Mouse (Mus musculus): ENCODE results near the gene Kcnh2.

Gene Kcnh2

GRCm38 (mm10) chr5:24319776-24320466 is 31.5 kb downstream of the Kcnh2 start:
- no peak for DNase-seq (ENCODE audit: low spot score in 2 of 2)

GRCm38 (mm10) chr5:24309223-24309622 is 42.2 kb downstream of the Kcnh2 start:
- DNase-seq (ENCODE audit: low spot score in 2 of 2) = no peak

GRCm38 (mm10) chr5:24308621-24309020 is 42.8 kb downstream of the Kcnh2 start:
- no peak for DNase-seq (ENCODE audit: low spot score in 2 of 2)

GRCm38 (mm10) chr5:24307118-24307777 is 44.2 kb downstream of the Kcnh2 start:
- DNase-seq (ENCODE audit: low spot score in 2 of 2) = no peak

- peak in 1 of 2 experiments; percentile 17 for DNase-seq (ENCODE audit: low spot score in 2 of 2)
These were observed 48.2 kb downstream of the Kcnh2 start for GRCm38 (mm10) chr5:24303199-24303598.

GRCm38 (mm10) chr5:24299845-24300589 is 51.4 kb downstream of the Kcnh2 start:
- no peak for DNase-seq (ENCODE audit: low spot score in 2 of 2)

GRCm38 (mm10) chr5:24291954-24292353 is 59.5 kb downstream of the Kcnh2 start:
- DNase-seq (ENCODE audit: low spot score in 2 of 2) = no peak

GRCm38 (mm10) chr5:24286221-24286970 is 65.0 kb downstream of the Kcnh2 start:
- no peak for DNase-seq (ENCODE audit: low spot score in 2 of 2)

- no peak for DNase-seq (ENCODE audit: low spot score in 2 of 2)
These were observed 67.3 kb downstream of the Kcnh2 start for GRCm38 (mm10) chr5:24284145-24284544.

GRCm38 (mm10) chr5:24283181-24283580 is 68.2 kb downstream of the Kcnh2 start:
- DNase-seq (ENCODE audit: low spot score in 2 of 2) = no peak

GRCm38 (mm10) chr5:24280523-24280922 is 70.9 kb downstream of the Kcnh2 start:
- no peak for DNase-seq (ENCODE audit: low spot score in 2 of 2)

GRCm38 (mm10) chr5:24279527-24279926 is 71.9 kb downstream of the Kcnh2 start:
- no peak for DNase-seq (ENCODE audit: low spot score in 2 of 2)

- no peak for DNase-seq (ENCODE audit: low spot score in 2 of 2)
These were observed 73.2 kb downstream of the Kcnh2 start for GRCm38 (mm10) chr5:24278206-24278605.

- DNase-seq (ENCODE audit: low spot score in 2 of 2) = no peak
These were observed 77.5 kb downstream of the Kcnh2 start for GRCm38 (mm10) chr5:24273683-24274621.

- DNase-seq (ENCODE audit: low spot score in 2 of 2) = no peak
These were observed 80.5 kb downstream of the Kcnh2 start for GRCm38 (mm10) chr5:24270941-24271340.

Data from spleen, postnatal 14 days (tissue).